Mouse (Mus musculus): ENCODE measurements around the gene B230307C23Rik. TPM values are rescaled to one million over a fixed set of nuclear protein-coding genes. Genes with fewer than 3 reads are reported as not detected.
A peak's percentile ranks its signal among the peaks of the same experiment; 100 is the strongest.
"Not testable (repeated sequence)": the region's sequence is repeated elsewhere in the genome, so short reads cannot be mapped to it uniquely, and the experiment has no call there.

B230307C23Rik gene
- total and polyA plus RNA-seq, 2 experiments from 2014 or later, result 8.4 to 17.3 TPM

DNA sequence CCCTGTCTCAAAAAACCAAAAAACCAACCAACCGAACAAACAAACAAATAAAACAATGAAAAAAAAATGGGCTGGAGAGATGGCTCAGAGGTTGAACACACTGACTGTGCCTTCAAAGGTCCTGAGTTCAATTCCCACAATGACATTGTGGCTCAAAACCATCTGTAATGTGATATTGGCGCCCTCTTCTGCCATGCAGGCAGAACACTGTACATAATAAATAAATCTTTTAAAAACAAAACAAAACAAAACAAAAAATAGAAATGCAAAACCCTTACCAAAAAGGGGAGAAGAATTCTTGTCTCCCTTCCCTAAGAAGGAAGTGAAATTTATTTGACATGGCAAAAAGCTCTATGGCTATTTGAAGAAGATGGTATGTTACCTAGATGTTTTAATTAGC is 5.6 kb upstream of the B230307C23Rik start:
- H3K27ac ChIP-seq (ENCODE audit: low read depth, low read length), result no peak overlapping the region
- no peaks in the 10 kb centered on the region for H3K36me3 ChIP-seq (ENCODE audit: insufficient read depth, low read length)
- ATAC-seq (ENCODE audit: low FRiP score) (no peak), DNase-seq (ENCODE audit: low spot score) (no peak)
- H3K4me1 ChIP-seq (ENCODE audit: insufficient read depth, low read length), result peaks cover 5% of the 10 kb centered on the region; the same call in 1 of the 2 replicates
- TF ChIP-seq CTCF (IDR thresholded peaks at IDR 0.05), result no peak
- no peak overlapping the region for H3K4me2 ChIP-seq (ENCODE audit: low read depth, low read length, poor library complexity, severe bottlenecking)
- no peak overlapping the region for H3K9ac ChIP-seq (replicated peaks; ENCODE audit: low read length, poor library complexity, severe bottlenecking)
- no peak overlapping the region for H3K4me3 ChIP-seq (ENCODE audit: low read depth, low read length)
- no peaks in the 10 kb centered on the region for H3K27me3 ChIP-seq (ENCODE audit: insufficient read depth, low read length)
- 75% methylated on average over 2 of the region's 2 CpGs for WGBS
- no peaks in the 10 kb centered on the region for H3K9me3 ChIP-seq (ENCODE audit: low read length)

- not testable (repeated sequence) for ATAC-seq (ENCODE audit: low FRiP score); H3K27ac ChIP-seq (ENCODE audit: low read depth, low read length); H3K9ac ChIP-seq (replicated peaks; ENCODE audit: low read length, poor library complexity, severe bottlenecking); H3K36me3 ChIP-seq (ENCODE audit: insufficient read depth, low read length); H3K4me1 ChIP-seq (ENCODE audit: insufficient read depth, low read length); H3K4me3 ChIP-seq (ENCODE audit: low read depth, low read length); H3K4me2 ChIP-seq (ENCODE audit: low read depth, low read length, poor library complexity, severe bottlenecking); H3K9me3 ChIP-seq (ENCODE audit: low read length); H3K27me3 ChIP-seq (ENCODE audit: insufficient read depth, low read length); DNase-seq (ENCODE audit: low spot score)
- 82% methylated on average over 3 of the region's 3 CpGs for WGBS
These were observed 4.6 kb upstream of the B230307C23Rik start for GRCm38 (mm10) chr16:97992477-97992876.

GRCm38 (mm10) chr16:97995849-97996615 is 1.1 kb upstream of the B230307C23Rik start:
- Histone ChIP-seq H3K9ac (replicated peaks; ENCODE audit: low read length, poor library complexity, severe bottlenecking) (peak overlapping the region; percentile 50; the same call in 1 of the 2 replicates), H3K4me2 (ENCODE audit: low read depth, low read length, poor library complexity, severe bottlenecking) (peak overlapping the region; percentile 70), H3K4me1 (ENCODE audit: insufficient read depth, low read length) (peaks cover 5% of the 10 kb centered on the region; the same call in 1 of the 2 replicates), H3K36me3 (ENCODE audit: insufficient read depth, low read length) (no peaks in the 10 kb centered on the region), H3K27me3 (ENCODE audit: insufficient read depth, low read length) (no peaks in the 10 kb centered on the region), H3K9me3 (ENCODE audit: low read length) (no peaks in the 10 kb centered on the region), H3K4me3 (ENCODE audit: low read depth, low read length) (peak overlapping the region; percentile 55), H3K27ac (ENCODE audit: low read depth, low read length) (no peak overlapping the region)
- DNase-seq (ENCODE audit: low spot score) (peak; percentile 5), ATAC-seq (ENCODE audit: low FRiP score) (no peak)
- WGBS, result 15% methylated on average over 1 of the region's 1 CpGs
- no peak for TF ChIP-seq CTCF (IDR thresholded peaks at IDR 0.05)

- H3K9ac ChIP-seq (replicated peaks; ENCODE audit: low read length, poor library complexity, severe bottlenecking), result peak overlapping the region; percentile 50; the same call in 1 of the 2 replicates
- not testable (repeated sequence) for H3K9me3 ChIP-seq (ENCODE audit: low read length); H3K27ac ChIP-seq (ENCODE audit: low read depth, low read length); H3K4me1 ChIP-seq (ENCODE audit: insufficient read depth, low read length); H3K36me3 ChIP-seq (ENCODE audit: insufficient read depth, low read length); H3K27me3 ChIP-seq (ENCODE audit: insufficient read depth, low read length)
- WGBS, result 0% methylated on average over 8 of the region's 8 CpGs
- peak overlapping the region; percentile 55 for H3K4me3 ChIP-seq (ENCODE audit: low read depth, low read length)
- H3K4me2 ChIP-seq (ENCODE audit: low read depth, low read length, poor library complexity, severe bottlenecking), result peak overlapping the region; percentile 70
- peak; percentile 77 for ATAC-seq (ENCODE audit: low FRiP score)
- DNase-seq (ENCODE audit: low spot score), result peak; percentile 3
These were observed 242 bp downstream of the B230307C23Rik start for GRCm38 (mm10) chr16:97997383-97997731.

GRCm38 (mm10) chr16:98022081-98022480 is 25.0 kb downstream of the B230307C23Rik start:
- Histone ChIP-seq H3K4me2 (ENCODE audit: low read depth, low read length, poor library complexity, severe bottlenecking) (no peak overlapping the region), H3K4me3 (ENCODE audit: low read depth, low read length) (no peak overlapping the region), H3K27ac (ENCODE audit: low read depth, low read length) (no peak overlapping the region), H3K36me3 (ENCODE audit: insufficient read depth, low read length) (no peaks in the 10 kb centered on the region), H3K9me3 (ENCODE audit: low read length) (peaks cover 20% of the 10 kb centered on the region; the same call in 1 of the 2 replicates), H3K9ac (replicated peaks; ENCODE audit: low read length, poor library complexity, severe bottlenecking) (no peak overlapping the region), H3K27me3 (ENCODE audit: insufficient read depth, low read length) (no peaks in the 10 kb centered on the region), H3K4me1 (ENCODE audit: insufficient read depth, low read length) (no peaks in the 10 kb centered on the region)
- WGBS, result 91% methylated on average over 3 of the region's 3 CpGs
- DNase-seq (ENCODE audit: low spot score) (no peak), ATAC-seq (ENCODE audit: low FRiP score) (no peak)
- no peak for TF ChIP-seq CTCF (IDR thresholded peaks at IDR 0.05)

DNA sequence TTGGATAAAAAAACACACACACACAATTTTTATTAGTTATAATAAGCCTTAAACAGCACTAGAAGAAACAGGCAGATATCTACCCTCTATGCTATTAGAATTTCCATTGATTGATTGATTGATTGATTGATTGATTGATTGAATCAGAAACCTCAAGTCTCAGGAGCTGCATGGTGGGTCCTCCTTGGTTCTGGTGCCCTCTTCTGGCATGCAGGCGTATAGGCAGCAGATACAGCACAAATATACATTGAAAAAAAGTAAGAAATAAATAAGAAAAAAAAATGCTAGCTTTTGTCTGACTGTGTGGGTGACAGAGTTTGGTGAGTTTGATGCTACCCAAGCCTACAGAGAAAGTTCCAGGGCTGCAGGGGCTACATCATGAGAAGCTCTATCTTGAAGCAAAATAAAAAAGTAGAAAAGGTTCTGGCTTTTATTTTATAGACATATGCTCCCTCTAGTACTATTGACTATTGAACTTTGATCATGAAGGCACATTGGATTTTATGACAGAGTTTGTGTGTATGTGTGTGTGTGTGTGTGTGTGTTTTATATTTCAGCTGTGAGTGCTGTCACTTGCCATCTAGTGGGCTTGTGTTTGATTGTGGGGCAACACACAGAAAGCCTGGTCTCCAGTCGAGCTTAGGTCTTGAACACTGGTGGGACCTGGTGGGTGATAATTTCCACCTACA is 25.7 kb downstream of the B230307C23Rik start:
- Histone ChIP-seq H3K4me2 (ENCODE audit: low read depth, low read length, poor library complexity, severe bottlenecking) (no peak overlapping the region), H3K9me3 (ENCODE audit: low read length) (peaks cover 13% of the 10 kb centered on the region; the same call in 1 of the 2 replicates), H3K27ac (ENCODE audit: low read depth, low read length) (no peak overlapping the region), H3K27me3 (ENCODE audit: insufficient read depth, low read length) (no peaks in the 10 kb centered on the region), H3K9ac (replicated peaks; ENCODE audit: low read length, poor library complexity, severe bottlenecking) (no peak overlapping the region), H3K4me1 (ENCODE audit: insufficient read depth, low read length) (no peaks in the 10 kb centered on the region), H3K4me3 (ENCODE audit: low read depth, low read length) (no peak overlapping the region), H3K36me3 (ENCODE audit: insufficient read depth, low read length) (no peaks in the 10 kb centered on the region)
- peak; percentile 41 for TF ChIP-seq CTCF (IDR thresholded peaks at IDR 0.05)
- WGBS, result 73% methylated on average over 2 of the region's 2 CpGs
- ATAC-seq (ENCODE audit: low FRiP score) (no peak), DNase-seq (ENCODE audit: low spot score) (peak; percentile 24)

DNA sequence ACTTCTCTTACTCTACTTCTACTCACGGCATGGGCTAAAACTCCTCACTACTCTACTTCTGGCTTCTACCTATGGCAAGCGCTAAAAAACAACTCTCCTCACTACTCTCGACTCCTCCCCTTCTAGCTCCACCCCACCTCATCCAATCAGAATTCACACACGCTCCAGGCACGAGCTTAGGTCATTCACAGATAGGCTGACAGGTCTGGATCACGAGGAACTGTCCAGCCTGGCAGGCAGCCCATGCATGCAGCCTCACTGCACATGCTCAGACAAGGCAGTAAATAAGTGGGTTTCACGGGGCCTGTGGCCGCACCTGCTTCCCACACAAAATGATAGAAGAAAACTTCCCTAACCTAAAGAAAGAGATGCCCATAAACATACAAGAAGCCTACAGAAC is 29.1 kb downstream of the B230307C23Rik start:
- H3K4me1 ChIP-seq (ENCODE audit: insufficient read depth, low read length); H3K9ac ChIP-seq (replicated peaks; ENCODE audit: low read length, poor library complexity, severe bottlenecking); DNase-seq (ENCODE audit: low spot score); H3K4me3 ChIP-seq (ENCODE audit: low read depth, low read length); H3K4me2 ChIP-seq (ENCODE audit: low read depth, low read length, poor library complexity, severe bottlenecking); H3K27ac ChIP-seq (ENCODE audit: low read depth, low read length); H3K27me3 ChIP-seq (ENCODE audit: insufficient read depth, low read length); H3K36me3 ChIP-seq (ENCODE audit: insufficient read depth, low read length); ATAC-seq (ENCODE audit: low FRiP score): not testable (repeated sequence)
- H3K9me3 ChIP-seq (ENCODE audit: low read length), result peaks cover 21% of the 10 kb centered on the region; the same call in 1 of the 2 replicates
- 88% methylated on average over 8 of the region's 8 CpGs for WGBS

DNA sequence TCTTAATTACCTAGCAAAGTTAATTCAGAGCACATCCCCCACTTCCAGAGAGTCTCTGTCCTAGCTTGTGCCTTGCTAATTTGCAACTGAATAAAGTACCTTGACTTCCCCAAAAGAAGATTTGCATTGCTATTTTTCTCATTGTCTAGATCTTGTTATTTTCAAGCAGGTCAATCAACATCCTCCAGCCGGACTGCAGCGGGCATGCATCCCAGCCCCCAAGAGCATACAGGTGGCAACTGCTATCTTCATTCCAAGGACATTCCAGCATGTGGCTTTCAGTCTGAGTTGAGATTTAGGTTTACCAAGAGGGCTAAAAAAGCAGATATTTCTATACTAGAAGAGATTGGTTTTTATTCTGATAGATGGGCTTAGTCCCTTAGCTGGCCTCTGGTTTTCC is 37.9 kb downstream of the B230307C23Rik start:
- H3K4me1 ChIP-seq (ENCODE audit: insufficient read depth, low read length); H3K36me3 ChIP-seq (ENCODE audit: insufficient read depth, low read length); H3K9ac ChIP-seq (replicated peaks; ENCODE audit: low read length, poor library complexity, severe bottlenecking); DNase-seq (ENCODE audit: low spot score); H3K4me3 ChIP-seq (ENCODE audit: low read depth, low read length); H3K27ac ChIP-seq (ENCODE audit: low read depth, low read length); H3K27me3 ChIP-seq (ENCODE audit: insufficient read depth, low read length); ATAC-seq (ENCODE audit: low FRiP score); H3K9me3 ChIP-seq (ENCODE audit: low read length); H3K4me2 ChIP-seq (ENCODE audit: low read depth, low read length, poor library complexity, severe bottlenecking): not testable (repeated sequence)
- WGBS, result 95% methylated on average over 2 of the region's 2 CpGs

Measured in midbrain, postnatal 0 days (tissue).